ENCODE assay signal across 21 mouse cellular contexts in the genomic region with DNA sequence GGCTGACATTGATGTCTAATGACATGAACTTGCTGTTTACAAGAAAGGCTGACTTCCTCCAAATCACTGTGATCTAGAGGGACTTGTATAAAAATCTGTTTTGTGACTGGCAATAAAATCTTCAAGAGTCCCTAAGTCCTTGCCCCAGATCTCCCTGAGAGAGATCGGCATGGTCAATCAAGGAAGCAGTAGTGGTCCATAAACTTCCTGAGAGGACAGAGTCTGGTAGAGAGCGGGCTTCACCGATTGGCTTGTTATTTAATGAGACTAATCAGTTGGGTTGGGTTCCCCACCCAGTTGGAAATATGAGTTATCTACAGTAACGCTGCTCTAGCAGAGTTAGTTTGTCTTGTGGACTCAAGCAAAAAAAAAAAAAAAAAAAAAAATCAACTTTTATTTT. TPM values are rescaled to one million over a fixed set of nuclear protein-coding genes. Genes with fewer than 3 reads are reported as not detected.
DNase-seq lines count a peak whose midpoint lies in the region; ATAC-seq and TF ChIP-seq lines count a peak whose summit lies in the region.
"Had no signal": no experiment of that assay in that cellular context is flagged by ENCODE, and none has a peak within 500 bp of the region (broad histone marks: within the 10 kb centered on the region; RNA-seq: fewer than 3 reads in every experiment).

No protein-coding gene starts in this region.

- no peaks in the 10 kb centered on the region for H3K27me3 ChIP-seq in kidney, embryonic 14.5 days (ENCODE audit: control insufficient read depth, insufficient read depth, low read length)
- no peaks in the 10 kb centered on the region for H3K27me3 ChIP-seq in kidney, postnatal 0 days (ENCODE audit: insufficient read depth, low read length)
- H3K27me3 ChIP-seq in intestine, embryonic 16.5 days (replicated peaks; ENCODE audit: control insufficient read depth, insufficient read depth, low read length), result no peaks in the 10 kb centered on the region
- H3K27me3 ChIP-seq: embryonic facial prominence, embryonic 12.5 days; forebrain, embryonic 13.5 days; forebrain, embryonic 15.5 days; Patski had no signal

- no peaks in the 10 kb centered on the region; the same call in 1 of the 2 replicates for H3K36me3 ChIP-seq in kidney, embryonic 14.5 days (ENCODE audit: control insufficient read depth, insufficient read depth, low read length)
- H3K36me3 ChIP-seq in kidney, postnatal 0 days (ENCODE audit: insufficient read depth, low read length), result no peaks in the 10 kb centered on the region
- no peaks in the 10 kb centered on the region for H3K36me3 ChIP-seq in intestine, embryonic 16.5 days (ENCODE audit: control insufficient read depth, insufficient read depth, low read length)
- H3K36me3 ChIP-seq: embryonic facial prominence, embryonic 10.5 days; embryonic facial prominence, embryonic 12.5 days had no signal

- no peak overlapping the region for H3K4me2 ChIP-seq in kidney, embryonic 14.5 days (replicated peaks; ENCODE audit: low read depth, low read length)
- no peak overlapping the region for H3K4me2 ChIP-seq in kidney, postnatal 0 days (ENCODE audit: low read length)
- H3K4me2 ChIP-seq in intestine, embryonic 16.5 days (ENCODE audit: low read depth, low read length), result no peak overlapping the region
- H3K4me2 ChIP-seq: embryonic facial prominence, embryonic 12.5 days; forebrain, embryonic 13.5 days; forebrain, embryonic 15.5 days had no signal

- TF ChIP-seq CTCF in kidney, postnatal 0 days (IDR thresholded peaks at IDR 0.05; ENCODE audit: low read depth), result no peak

- H3K27ac ChIP-seq in kidney, embryonic 14.5 days (ENCODE audit: low read depth, low read length), result no peak overlapping the region
- H3K27ac ChIP-seq in kidney, postnatal 0 days, result no peak overlapping the region
- no peak overlapping the region for H3K27ac ChIP-seq in intestine, embryonic 16.5 days (ENCODE audit: low read length)
- H3K27ac ChIP-seq: embryonic facial prominence, embryonic 10.5 days; embryonic facial prominence, embryonic 12.5 days; forebrain, embryonic 13.5 days; forebrain, embryonic 15.5 days had no signal

- 33% methylated on average over 4 of the region's 4 CpGs for WGBS in kidney, embryonic 14.5 days
- 34% methylated on average over 4 of the region's 4 CpGs for WGBS in kidney, postnatal 0 days
- WGBS in intestine, embryonic 16.5 days, result 57% methylated on average over 4 of the region's 4 CpGs
- WGBS in large intestine, adult 2 months, result 33% methylated on average over 4 of the region's 4 CpGs

- 0 out of 2 replicates have a peak, but pooled peaks have one; percentile 52 for ATAC-seq in kidney, embryonic 14.5 days (ENCODE audit: low FRiP score, low TSS enrichment)
- ATAC-seq in kidney, postnatal 0 days (replicated peaks; ENCODE audit: low FRiP score, low read depth), result no peak; the same call in 1 of the 2 replicates
- peak; percentile 73 for ATAC-seq in intestine, embryonic 16.5 days
- ATAC-seq: activated CD4-positive, CD25-positive, alpha-beta regulatory T cell, adult 4 months; forebrain, embryonic 13.5 days; forebrain, embryonic 15.5 days; Patski had no signal

- H3K9ac ChIP-seq in kidney, embryonic 14.5 days (ENCODE audit: low read depth, low read length), result no peak overlapping the region
- no peak overlapping the region for H3K9ac ChIP-seq in kidney, postnatal 0 days (ENCODE audit: low read depth, low read length)
- no peak overlapping the region for H3K9ac ChIP-seq in intestine, embryonic 16.5 days (ENCODE audit: low read depth, low read length)
- H3K9ac ChIP-seq: embryonic facial prominence, embryonic 12.5 days; forebrain, embryonic 13.5 days; forebrain, embryonic 15.5 days had no signal

- DNase-seq in kidney, adult 18-20 months, result no peak
- peak; percentile 61 for DNase-seq in kidney, postnatal 0 days (ENCODE audit: low spot score)
- no peak for DNase-seq in kidney, adult 9 months
- peak; percentile 55 for DNase-seq in large intestine, adult 2 months (ENCODE audit: low read depth, low spot score)
- no peak for DNase-seq in right cerebral cortex, postnatal 14 days
- no peak for DNase-seq in MN1 (ENCODE audit: low spot score)
- DNase-seq: adrenal gland, adult 8-10 months; adrenal gland, postnatal 14 days; cerebellum, adult 11-12 months; cerebellum, adult 2 months; cerebellum, adult 9-10 months; cerebellum, postnatal 10 days; cerebellum, postnatal 25 days had no signal

- H3K4me3 ChIP-seq in kidney, embryonic 14.5 days (ENCODE audit: low read length), result no peak overlapping the region
- H3K4me3 ChIP-seq in kidney, postnatal 0 days (replicated peaks; ENCODE audit: low read depth, low read length), result no peak overlapping the region
- H3K4me3 ChIP-seq in intestine, embryonic 16.5 days (ENCODE audit: low read length), result no peak overlapping the region
- H3K4me3 ChIP-seq: embryonic facial prominence, embryonic 10.5 days; embryonic facial prominence, embryonic 12.5 days; forebrain, embryonic 13.5 days; forebrain, embryonic 15.5 days had no signal

- no peaks in the 10 kb centered on the region for H3K9me3 ChIP-seq in kidney, embryonic 14.5 days (ENCODE audit: control insufficient read depth, low read length)
- no peaks in the 10 kb centered on the region for H3K9me3 ChIP-seq in kidney, postnatal 0 days (replicated peaks; ENCODE audit: low read length)
- H3K9me3 ChIP-seq in intestine, embryonic 16.5 days (ENCODE audit: control insufficient read depth, low read length), result no peaks in the 10 kb centered on the region
- H3K9me3 ChIP-seq: embryonic facial prominence, embryonic 10.5 days; embryonic facial prominence, embryonic 12.5 days; forebrain, embryonic 13.5 days; forebrain, embryonic 15.5 days had no signal

- H3K4me1 ChIP-seq in kidney, embryonic 14.5 days (ENCODE audit: control insufficient read depth, insufficient read depth, low read length), result no peaks in the 10 kb centered on the region
- H3K4me1 ChIP-seq in kidney, postnatal 0 days (replicated peaks; ENCODE audit: insufficient read depth, low read length), result no peaks in the 10 kb centered on the region
- H3K4me1 ChIP-seq in intestine, embryonic 16.5 days (ENCODE audit: control insufficient read depth, insufficient read depth, low read length), result peaks cover 3% of the 10 kb centered on the region; the same call in 1 of the 2 replicates
- H3K4me1 ChIP-seq: embryonic facial prominence, embryonic 10.5 days; embryonic facial prominence, embryonic 12.5 days; forebrain, embryonic 13.5 days; forebrain, embryonic 15.5 days had no signal

RNA-seq across cellular contexts. Expression of gene Atraid, which starts 17.2 kb away (rescaled TPM):
- polyA plus RNA-seq in kidney, embryonic 14.5 days (2014; fragmentation: Nextera tagmentation; extraction: Ambion mirVana), result 144 and 160 TPM in 2 replicates
- polyA plus RNA-seq in kidney, postnatal 0 days (2015; fragmentation: Nextera tagmentation; extraction: Ambion mirVana), result 271 and 290 TPM in 2 replicates
- polyA plus RNA-seq in intestine, embryonic 16.5 days (2015; fragmentation: Nextera tagmentation; extraction: Ambion mirVana), result 180 and 190 TPM in 2 replicates
- 92.9 and 98.2 TPM in 2 replicates for polyA plus RNA-seq in large intestine, adult 2 months (2012; rRNA removed)

RNA-seq across cellular contexts. Expression of gene Slc5a6, which starts 17.8 kb away (rescaled TPM):
- polyA plus RNA-seq in kidney, embryonic 14.5 days (2014; fragmentation: Nextera tagmentation; extraction: Ambion mirVana), result 5.5 and 10.9 TPM in 2 replicates
- 13.4 and 15.1 TPM in 2 replicates for polyA plus RNA-seq in kidney, postnatal 0 days (2015; fragmentation: Nextera tagmentation; extraction: Ambion mirVana)
- 18.8 TPM in 2 replicates for polyA plus RNA-seq in intestine, embryonic 16.5 days (2015; fragmentation: Nextera tagmentation; extraction: Ambion mirVana)
- 73.4 and 107 TPM in 2 replicates for polyA plus RNA-seq in large intestine, adult 2 months (2012; rRNA removed)

RNA-seq across cellular contexts. Expression of gene Cad, which starts 23.7 kb away (rescaled TPM):
- 35.4 and 40.5 TPM in 2 replicates for polyA plus RNA-seq in kidney, embryonic 14.5 days (2014; fragmentation: Nextera tagmentation; extraction: Ambion mirVana)
- 11.8 and 13.9 TPM in 2 replicates for polyA plus RNA-seq in kidney, postnatal 0 days (2015; fragmentation: Nextera tagmentation; extraction: Ambion mirVana)
- polyA plus RNA-seq in intestine, embryonic 16.5 days (2015; fragmentation: Nextera tagmentation; extraction: Ambion mirVana), result 16.8 and 18.2 TPM in 2 replicates
- polyA plus RNA-seq in large intestine, adult 2 months (2012; rRNA removed), result 15.1 and 21.2 TPM in 2 replicates

Comparison
In these comparisons a context has a peak if more than half of its experiments do, and no peak if none do; other contexts are left out.
1. DNase-seq: peak in kidney, postnatal 0 days (single experiment) and large intestine, adult 2 months (single experiment); none in kidney, adult 18-20 months (single experiment), kidney, adult 9 months (single experiment), right cerebral cortex, postnatal 14 days (single experiment) and MN1 (single experiment).